Mouse (Mus musculus): ENCODE data around the gene Kncn. TPM values are rescaled to one million over a fixed set of nuclear protein-coding genes. Genes with fewer than 3 reads are reported as not detected.

Kncn gene
- polyA plus RNA-seq, 1 experiment from 2014 or later: not detected

GRCm38 (mm10) chr4:115863880-115864279, 20.3 kb upstream of the Kncn start:
- Histone ChIP-seq H3K4me2 (ENCODE audit: low read depth, low read length) (no peak overlapping the region), H3K4me1 (ENCODE audit: control insufficient read depth, low read depth, low read length) (no peaks in the 10 kb centered on the region), H3K4me3 (ENCODE audit: low read depth, low read length) (no peak overlapping the region), H3K9ac (ENCODE audit: low read depth, low read length) (no peak overlapping the region), H3K27me3 (ENCODE audit: control insufficient read depth, insufficient read depth, low read depth, low read length) (no peaks in the 10 kb centered on the region), H3K27ac (ENCODE audit: low read length) (no peak overlapping the region), H3K36me3 (ENCODE audit: control insufficient read depth, insufficient read depth) (peaks cover 57% of the 10 kb centered on the region), H3K9me3 (replicated peaks; ENCODE audit: control insufficient read depth, low read length) (no peaks in the 10 kb centered on the region)
- no peak for ATAC-seq (ENCODE audit: low read depth)
- WGBS (ENCODE audit: insufficient replicate concordance): 82% methylated on average over 10 of the region's 10 CpGs

GRCm38 (mm10) chr4:115869512-115870210, 14.5 kb upstream of the Kncn start:
- no peak overlapping the region for H3K9ac ChIP-seq (ENCODE audit: low read depth, low read length)

GRCm38 (mm10) chr4:115873231-115873630, 11.0 kb upstream of the Kncn start:
- Histone ChIP-seq H3K36me3 (ENCODE audit: control insufficient read depth, insufficient read depth) (peaks cover 29% of the 10 kb centered on the region), H3K4me3 (ENCODE audit: low read depth, low read length) (no peak overlapping the region), H3K27me3 (ENCODE audit: control insufficient read depth, insufficient read depth, low read depth, low read length) (no peaks in the 10 kb centered on the region), H3K4me2 (ENCODE audit: low read depth, low read length) (no peak overlapping the region), H3K4me1 (ENCODE audit: control insufficient read depth, low read depth, low read length) (no peaks in the 10 kb centered on the region), H3K9me3 (replicated peaks; ENCODE audit: control insufficient read depth, low read length) (no peaks in the 10 kb centered on the region), H3K27ac (ENCODE audit: low read length) (no peak overlapping the region), H3K9ac (ENCODE audit: low read depth, low read length) (no peak overlapping the region)
- ATAC-seq (ENCODE audit: low read depth): no peak
- 81% methylated on average over 3 of the region's 3 CpGs for WGBS (ENCODE audit: insufficient replicate concordance)

More at GRCm38 (mm10) chr4:115869512-115870210, 14.5 kb upstream of the Kncn start:
- Histone ChIP-seq H3K4me2 (ENCODE audit: low read depth, low read length) (no peak overlapping the region), H3K27ac (ENCODE audit: low read length) (no peak overlapping the region), H3K9me3 (replicated peaks; ENCODE audit: control insufficient read depth, low read length) (no peaks in the 10 kb centered on the region), H3K4me3 (ENCODE audit: low read depth, low read length) (no peak overlapping the region), H3K27me3 (ENCODE audit: control insufficient read depth, insufficient read depth, low read depth, low read length) (no peaks in the 10 kb centered on the region), H3K4me1 (ENCODE audit: control insufficient read depth, low read depth, low read length) (no peaks in the 10 kb centered on the region), H3K36me3 (ENCODE audit: control insufficient read depth, insufficient read depth) (peaks cover 46% of the 10 kb centered on the region)
- WGBS (ENCODE audit: insufficient replicate concordance): 78% methylated on average over 16 of the region's 16 CpGs
- no peak for ATAC-seq (ENCODE audit: low read depth)

- no peaks in the 10 kb centered on the region for H3K4me1 ChIP-seq (ENCODE audit: control insufficient read depth, low read depth, low read length)
- H3K9me3 ChIP-seq (replicated peaks; ENCODE audit: control insufficient read depth, low read length): no peaks in the 10 kb centered on the region
- 40% methylated on average over 11 of the region's 11 CpGs for WGBS (ENCODE audit: insufficient replicate concordance)
- H3K27me3 ChIP-seq (ENCODE audit: control insufficient read depth, insufficient read depth, low read depth, low read length): no peaks in the 10 kb centered on the region
- no peak overlapping the region for H3K4me2 ChIP-seq (ENCODE audit: low read depth, low read length)
- H3K36me3 ChIP-seq (ENCODE audit: control insufficient read depth, insufficient read depth): peaks cover 6% of the 10 kb centered on the region
- no peak overlapping the region for H3K4me3 ChIP-seq (ENCODE audit: low read depth, low read length)
- no peak overlapping the region for H3K27ac ChIP-seq (ENCODE audit: low read length)
- ATAC-seq (ENCODE audit: low read depth): no peak
- no peak overlapping the region for H3K9ac ChIP-seq (ENCODE audit: low read depth, low read length)
Observed at GRCm38 (mm10) chr4:115878216-115878678, 6.0 kb upstream of the Kncn start.

- H3K36me3 ChIP-seq (ENCODE audit: control insufficient read depth, insufficient read depth): peaks cover under 1% of the 10 kb centered on the region; the same call in 1 of the 2 replicates
- no peaks in the 10 kb centered on the region for H3K9me3 ChIP-seq (replicated peaks; ENCODE audit: control insufficient read depth, low read length)
- H3K9ac ChIP-seq (ENCODE audit: low read depth, low read length): no peak overlapping the region
- H3K4me3 ChIP-seq (ENCODE audit: low read depth, low read length): no peak overlapping the region
- ATAC-seq (ENCODE audit: low read depth): no peak
- H3K27ac ChIP-seq (ENCODE audit: low read length): no peak overlapping the region
- no peak overlapping the region for H3K4me2 ChIP-seq (ENCODE audit: low read depth, low read length)
- H3K4me1 ChIP-seq (ENCODE audit: control insufficient read depth, low read depth, low read length): no peaks in the 10 kb centered on the region
- 67% methylated on average over 9 of the region's 9 CpGs for WGBS (ENCODE audit: insufficient replicate concordance)
- H3K27me3 ChIP-seq (ENCODE audit: control insufficient read depth, insufficient read depth, low read depth, low read length): no peaks in the 10 kb centered on the region
Observed at GRCm38 (mm10) chr4:115878828-115879227, 5.4 kb upstream of the Kncn start.

GRCm38 (mm10) chr4:115881183-115881582, 3.0 kb upstream of the Kncn start:
- Histone ChIP-seq H3K9ac (ENCODE audit: low read depth, low read length) (no peak overlapping the region), H3K27ac (ENCODE audit: low read length) (no peak overlapping the region), H3K36me3 (ENCODE audit: control insufficient read depth, insufficient read depth) (no peaks in the 10 kb centered on the region; the same call in 1 of the 2 replicates), H3K4me1 (ENCODE audit: control insufficient read depth, low read depth, low read length) (no peaks in the 10 kb centered on the region), H3K9me3 (replicated peaks; ENCODE audit: control insufficient read depth, low read length) (no peaks in the 10 kb centered on the region), H3K27me3 (ENCODE audit: control insufficient read depth, insufficient read depth, low read depth, low read length) (no peaks in the 10 kb centered on the region), H3K4me2 (ENCODE audit: low read depth, low read length) (no peak overlapping the region), H3K4me3 (ENCODE audit: low read depth, low read length) (no peak overlapping the region)
- WGBS (ENCODE audit: insufficient replicate concordance): 28% methylated on average over 1 of the region's 1 CpGs
- no peak for ATAC-seq (ENCODE audit: low read depth)

GRCm38 (mm10) chr4:115882195-115882594, 2.0 kb upstream of the Kncn start:
- WGBS (ENCODE audit: insufficient replicate concordance): 47% methylated on average over 4 of the region's 4 CpGs
- no peak overlapping the region for H3K4me3 ChIP-seq (ENCODE audit: low read depth, low read length)
- no peak overlapping the region for H3K4me2 ChIP-seq (ENCODE audit: low read depth, low read length)
- ATAC-seq (ENCODE audit: low read depth): no peak
- H3K27ac ChIP-seq (ENCODE audit: low read length): no peak overlapping the region
- H3K9ac ChIP-seq (ENCODE audit: low read depth, low read length): no peak overlapping the region
- no peaks in the 10 kb centered on the region for H3K9me3 ChIP-seq (replicated peaks; ENCODE audit: control insufficient read depth, low read length)
- H3K4me1 ChIP-seq (ENCODE audit: control insufficient read depth, low read depth, low read length): no peaks in the 10 kb centered on the region
- H3K27me3 ChIP-seq (ENCODE audit: control insufficient read depth, insufficient read depth, low read depth, low read length): no peaks in the 10 kb centered on the region
- no peaks in the 10 kb centered on the region for H3K36me3 ChIP-seq (ENCODE audit: control insufficient read depth, insufficient read depth)

GRCm38 (mm10) chr4:115885846-115886245, 1.6 kb downstream of the Kncn start:
- peaks cover 17% of the 10 kb centered on the region for H3K27me3 ChIP-seq (ENCODE audit: control insufficient read depth, insufficient read depth, low read depth, low read length)
- no peaks in the 10 kb centered on the region for H3K4me1 ChIP-seq (ENCODE audit: control insufficient read depth, low read depth, low read length)
- H3K27ac ChIP-seq (ENCODE audit: low read length): no peak overlapping the region
- WGBS (ENCODE audit: insufficient replicate concordance): 58% methylated on average over 3 of the region's 3 CpGs
- no peak for ATAC-seq (ENCODE audit: low read depth)
- H3K4me3 ChIP-seq (ENCODE audit: low read depth, low read length): no peak overlapping the region
- H3K4me2 ChIP-seq (ENCODE audit: low read depth, low read length): no peak overlapping the region
- no peaks in the 10 kb centered on the region for H3K36me3 ChIP-seq (ENCODE audit: control insufficient read depth, insufficient read depth)
- H3K9ac ChIP-seq (ENCODE audit: low read depth, low read length): no peak overlapping the region
- no peaks in the 10 kb centered on the region for H3K9me3 ChIP-seq (replicated peaks; ENCODE audit: control insufficient read depth, low read length)

- H3K27me3 ChIP-seq (ENCODE audit: control insufficient read depth, insufficient read depth, low read depth, low read length): peaks cover 28% of the 10 kb centered on the region
- 36% methylated on average over 1 of the region's 1 CpGs for WGBS (ENCODE audit: insufficient replicate concordance)
- H3K4me2 ChIP-seq (ENCODE audit: low read depth, low read length): no peak overlapping the region
- H3K9me3 ChIP-seq (replicated peaks; ENCODE audit: control insufficient read depth, low read length): no peaks in the 10 kb centered on the region
- H3K4me3 ChIP-seq (ENCODE audit: low read depth, low read length): no peak overlapping the region
- no peak for ATAC-seq (ENCODE audit: low read depth)
- H3K9ac ChIP-seq (ENCODE audit: low read depth, low read length): no peak overlapping the region
- no peak overlapping the region for H3K27ac ChIP-seq (ENCODE audit: low read length)
- H3K36me3 ChIP-seq (ENCODE audit: control insufficient read depth, insufficient read depth): no peaks in the 10 kb centered on the region
- no peaks in the 10 kb centered on the region for H3K4me1 ChIP-seq (ENCODE audit: control insufficient read depth, low read depth, low read length)
Observed at GRCm38 (mm10) chr4:115886875-115887274, 2.7 kb downstream of the Kncn start.
